Mouse (Mus musculus): ENCODE measurements at regions not wholly inside any gene's neighbourhood (a gene's known extent, or its start where the extent isn't known, plus 50 kb on each side); places are given as distances from the start of the nearest gene placed in this dataset.

DNA sequence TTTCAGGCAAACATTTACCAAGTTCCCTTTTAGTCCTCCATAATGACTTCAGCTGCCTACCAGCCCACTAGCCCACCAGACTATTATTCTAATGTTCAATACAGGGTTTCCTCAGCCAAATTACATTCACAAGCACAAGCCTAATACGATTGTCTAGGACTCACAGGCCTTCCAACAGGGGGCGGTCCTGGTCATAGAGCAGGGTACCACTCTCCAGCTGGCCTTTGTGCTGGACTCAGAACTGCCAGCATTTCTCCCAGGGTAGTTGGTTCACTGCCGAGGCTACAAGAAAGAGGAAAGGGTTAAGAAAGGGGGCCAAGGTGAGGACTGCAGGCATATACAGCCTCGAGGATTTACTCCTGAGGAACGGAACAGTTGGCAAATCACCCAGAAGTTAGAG is 108.8 kb downstream of the Adcyap1r1 start:
- TF ChIP-seq CTCF (IDR thresholded peaks at IDR 0.05; ENCODE audit: low read depth) (no peak), EP300 (IDR thresholded peaks at IDR 0.05; ENCODE audit: low read depth) (no peak)
